Mouse (Mus musculus): Measurements from ENCODE around the gene Tcf25. TPM values are rescaled to one million over a fixed set of nuclear protein-coding genes. Genes with fewer than 3 reads are reported as not detected.

The Tcf25 gene
- polyA plus RNA-seq, 1 experiment from 2014 or later: 136 TPM

DNA sequence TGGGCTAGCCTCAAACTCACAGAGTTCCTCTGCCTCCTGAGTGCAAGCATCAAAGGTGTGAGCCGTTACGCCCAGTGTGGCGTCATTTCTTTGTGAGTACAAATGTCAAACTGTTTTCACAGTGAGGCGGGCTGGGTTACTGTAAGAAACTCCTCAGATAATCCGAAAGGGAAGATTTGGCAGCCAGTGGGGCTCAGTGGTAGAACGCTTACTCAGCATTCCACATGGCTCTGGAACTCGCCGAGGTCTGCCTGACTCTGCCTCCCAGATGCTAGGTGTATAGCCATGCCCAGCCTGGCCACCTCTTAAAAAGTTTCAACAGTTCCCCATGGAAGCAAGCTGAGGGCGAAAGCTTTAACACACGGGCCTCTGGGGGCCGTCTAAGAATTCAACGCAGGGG is 21.4 kb upstream of the Tcf25 start:
- 75% methylated on average over 12 of the region's 12 CpGs for WGBS
- Histone ChIP-seq H3K9ac (no peak overlapping the region), H3K4me3 (no peak overlapping the region), H3K27ac (replicated peaks) (no peak overlapping the region), H3K9me3 (no peaks in the 10 kb centered on the region), H3K4me1 (peaks cover 29% of the 10 kb centered on the region), H3K36me3 (no peaks in the 10 kb centered on the region), H3K27me3 (replicated peaks) (peaks cover 38% of the 10 kb centered on the region), H3K4me2 (no peak overlapping the region)
- ATAC-seq (ENCODE audit: extremely low read depth, insufficient number of reproducible peaks, low FRiP score, low TSS enrichment): no peak

DNA sequence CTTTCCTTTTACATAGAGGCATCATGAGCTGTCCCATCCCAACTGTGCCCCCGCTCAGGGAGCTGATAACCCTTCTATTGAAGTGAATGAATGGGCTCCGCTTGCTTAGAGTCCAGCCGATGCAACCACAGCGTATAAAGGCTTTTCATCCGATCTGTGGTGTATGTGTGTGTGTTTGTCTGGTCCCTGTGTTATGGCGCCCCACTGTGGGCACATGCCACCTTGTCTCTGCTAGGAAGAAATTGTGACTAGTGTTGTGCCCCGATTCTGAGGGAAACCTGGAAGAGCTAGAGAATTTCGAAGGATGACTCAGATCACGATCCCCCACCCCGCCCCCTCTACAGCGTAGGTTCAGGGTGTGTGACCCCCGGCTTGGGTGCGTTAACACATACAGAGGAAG is 20.8 kb upstream of the Tcf25 start:
- 44% methylated on average over 13 of the region's 13 CpGs for WGBS
- Histone ChIP-seq H3K4me1 (peaks cover 26% of the 10 kb centered on the region), H3K27me3 (replicated peaks) (peaks cover 40% of the 10 kb centered on the region), H3K4me3 (no peak overlapping the region), H3K9me3 (no peaks in the 10 kb centered on the region), H3K27ac (replicated peaks) (no peak overlapping the region), H3K9ac (no peak overlapping the region), H3K4me2 (no peak overlapping the region), H3K36me3 (no peaks in the 10 kb centered on the region)
- ATAC-seq (ENCODE audit: extremely low read depth, insufficient number of reproducible peaks, low FRiP score, low TSS enrichment): no peak

DNA sequence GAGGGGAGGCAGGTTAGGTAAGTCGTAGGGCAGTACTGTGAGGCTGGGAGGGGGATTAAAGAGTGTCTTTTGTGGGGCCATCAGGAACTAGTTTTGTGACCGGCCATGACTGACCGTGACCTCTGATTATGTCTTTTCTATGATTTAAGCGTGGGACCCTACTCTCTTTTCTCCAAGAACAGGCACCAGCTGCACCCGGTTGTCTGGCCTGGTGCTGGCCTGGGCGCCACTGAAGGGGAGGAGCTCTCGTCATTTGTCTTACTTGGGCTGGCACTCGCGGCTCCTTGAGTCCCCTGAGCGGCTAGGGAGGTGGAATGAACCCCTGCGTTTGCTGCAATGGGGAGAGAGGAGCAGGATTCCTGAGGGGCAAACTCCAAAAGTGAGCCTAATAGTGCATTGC is 20.3 kb upstream of the Tcf25 start:
- peaks cover 40% of the 10 kb centered on the region for H3K27me3 ChIP-seq (replicated peaks)
- H3K4me1 ChIP-seq: peaks cover 21% of the 10 kb centered on the region
- no peak for ATAC-seq (ENCODE audit: extremely low read depth, insufficient number of reproducible peaks, low FRiP score, low TSS enrichment)
- no peak overlapping the region for H3K4me2 ChIP-seq
- H3K4me3 ChIP-seq: no peak overlapping the region
- H3K36me3 ChIP-seq: no peaks in the 10 kb centered on the region
- H3K27ac ChIP-seq (replicated peaks): no peak overlapping the region
- no peaks in the 10 kb centered on the region for H3K9me3 ChIP-seq
- 46% methylated on average over 11 of the region's 11 CpGs for WGBS
- H3K9ac ChIP-seq: no peak overlapping the region

DNA sequence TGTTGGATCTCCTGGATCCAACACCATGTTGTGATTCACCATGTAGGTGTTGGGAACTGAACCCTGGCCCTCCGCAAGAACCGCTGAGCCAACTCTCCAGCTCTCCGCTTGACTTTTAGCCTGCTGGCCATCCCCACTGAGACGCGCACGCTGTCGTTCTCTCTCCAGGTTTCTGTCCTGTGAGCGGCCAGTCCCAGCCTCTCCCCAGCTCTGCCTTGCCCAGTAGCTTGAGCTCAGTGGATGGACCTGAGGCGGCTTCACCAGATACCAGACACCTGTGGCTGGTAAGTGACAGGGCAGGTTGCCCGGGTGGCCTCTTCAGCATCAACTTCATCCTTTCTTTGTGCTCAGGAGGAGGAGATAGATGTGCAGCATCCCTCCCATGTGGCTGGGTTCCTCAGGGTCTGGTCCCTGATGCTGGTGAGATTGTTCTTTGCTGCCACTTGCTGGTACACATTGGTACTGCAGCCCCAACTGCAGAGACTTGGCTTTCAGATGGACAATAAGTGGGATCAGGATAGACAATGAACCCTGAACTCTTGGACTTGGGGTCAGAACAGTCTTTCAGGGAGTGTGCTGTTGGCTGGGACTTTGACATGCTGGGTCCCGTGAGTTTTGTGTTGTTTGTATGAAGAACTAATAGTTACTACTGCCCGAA is 12.3 kb upstream of the Tcf25 start:
- no peak for ATAC-seq (ENCODE audit: extremely low read depth, insufficient number of reproducible peaks, low FRiP score, low TSS enrichment)
- 39% methylated on average over 12 of the region's 12 CpGs for WGBS

DNA sequence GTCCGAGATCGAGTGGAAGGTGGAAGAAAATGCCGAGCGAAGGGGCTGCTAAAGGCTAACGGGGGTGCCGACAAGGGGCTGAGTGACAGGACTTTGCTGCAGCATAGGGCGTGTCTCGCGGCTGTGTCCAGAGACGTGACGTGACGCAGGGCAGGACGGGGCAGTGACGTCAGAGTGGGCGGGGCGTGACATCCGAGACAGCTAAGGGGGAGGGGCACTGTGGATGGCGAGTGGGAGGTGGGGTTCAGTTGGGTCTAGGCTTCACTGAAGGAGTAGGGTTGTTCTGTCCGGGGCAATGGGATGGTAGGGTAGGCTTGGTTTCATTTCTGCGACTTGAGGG is 656 bp downstream of the Tcf25 start:
- H3K4me3 ChIP-seq: peak overlapping the region; percentile 86
- H3K27ac ChIP-seq (replicated peaks): peak overlapping the region; percentile 98
- peaks cover 28% of the 10 kb centered on the region for H3K4me1 ChIP-seq
- peak overlapping the region; percentile 92 for H3K4me2 ChIP-seq
- H3K9ac ChIP-seq: peak overlapping the region; percentile 93
- ATAC-seq (ENCODE audit: extremely low read depth, insufficient number of reproducible peaks, low FRiP score, low TSS enrichment): peak; percentile 81
- peaks cover 25% of the 10 kb centered on the region for H3K36me3 ChIP-seq
- 1% methylated on average over 20 of the region's 20 CpGs for WGBS
- H3K27me3 ChIP-seq (replicated peaks): no peaks in the 10 kb centered on the region
- H3K9me3 ChIP-seq: no peaks in the 10 kb centered on the region

More for the DNA sequence above, 12.3 kb upstream of the Tcf25 start:
- Histone ChIP-seq H3K9me3 (no peaks in the 10 kb centered on the region), H3K9ac (no peak overlapping the region), H3K4me2 (no peak overlapping the region), H3K27ac (replicated peaks) (no peak overlapping the region), H3K4me1 (no peaks in the 10 kb centered on the region), H3K27me3 (replicated peaks) (peaks cover 7% of the 10 kb centered on the region; the same call in 1 of the 2 replicates), H3K36me3 (no peaks in the 10 kb centered on the region), H3K4me3 (no peak overlapping the region)

DNA sequence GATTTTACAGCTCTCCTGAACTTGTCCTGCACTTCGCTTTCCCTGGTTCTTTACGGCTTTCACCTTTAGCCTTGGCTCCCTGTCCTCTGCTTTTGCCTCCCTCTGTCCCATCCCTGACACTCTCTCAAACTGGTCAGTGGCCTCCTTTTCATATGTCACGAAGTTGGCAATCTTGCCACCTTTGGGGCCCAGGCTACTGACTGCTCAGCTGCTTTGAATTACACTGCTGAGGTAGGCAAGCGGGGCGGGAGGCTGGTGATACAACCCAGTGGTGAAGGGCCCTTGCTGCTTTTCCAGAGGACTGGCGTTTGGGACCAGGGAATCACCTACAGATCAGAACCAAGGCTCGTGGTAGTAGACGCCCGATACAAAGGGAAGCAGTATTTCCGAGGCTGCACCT is 2.1 kb downstream of the Tcf25 start:
- H3K27me3 ChIP-seq (replicated peaks): no peaks in the 10 kb centered on the region
- peaks cover 31% of the 10 kb centered on the region for H3K36me3 ChIP-seq
- ATAC-seq (ENCODE audit: extremely low read depth, insufficient number of reproducible peaks, low FRiP score, low TSS enrichment): no peak
- H3K9me3 ChIP-seq: no peaks in the 10 kb centered on the region
- peaks cover 28% of the 10 kb centered on the region for H3K4me1 ChIP-seq
- H3K9ac ChIP-seq: no peak overlapping the region
- H3K4me3 ChIP-seq: no peak overlapping the region
- 85% methylated on average over 10 of the region's 10 CpGs for WGBS
- no peak overlapping the region for H3K27ac ChIP-seq (replicated peaks)
- no peak overlapping the region for H3K4me2 ChIP-seq

DNA sequence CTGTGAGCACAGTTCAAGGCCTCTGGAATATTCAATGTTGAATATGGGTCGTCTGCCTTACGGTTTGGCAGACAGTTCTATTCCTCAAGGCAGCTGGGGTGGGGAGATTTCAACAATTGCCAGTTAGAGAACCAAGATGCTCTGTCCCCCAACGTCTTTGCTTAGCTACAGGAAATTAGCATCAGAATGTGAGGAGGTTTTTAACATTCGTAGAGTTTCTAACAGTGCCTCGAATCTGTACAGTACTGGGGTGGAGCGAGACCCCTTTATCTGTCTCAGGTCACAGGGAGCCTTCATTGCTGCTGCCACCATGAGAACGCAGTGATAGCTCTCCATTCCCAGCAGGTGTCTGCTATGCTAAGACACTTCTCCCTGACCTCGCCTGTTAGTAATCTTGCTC is 2.6 kb downstream of the Tcf25 start:
- H3K27me3 ChIP-seq (replicated peaks): no peaks in the 10 kb centered on the region
- peaks cover 35% of the 10 kb centered on the region for H3K36me3 ChIP-seq
- H3K4me1 ChIP-seq: peaks cover 28% of the 10 kb centered on the region
- H3K27ac ChIP-seq (replicated peaks): no peak overlapping the region
- 64% methylated on average over 8 of the region's 8 CpGs for WGBS
- H3K4me3 ChIP-seq: no peak overlapping the region
- no peak overlapping the region for H3K4me2 ChIP-seq
- no peak for ATAC-seq (ENCODE audit: extremely low read depth, insufficient number of reproducible peaks, low FRiP score, low TSS enrichment)
- H3K9me3 ChIP-seq: no peaks in the 10 kb centered on the region
- no peak overlapping the region for H3K9ac ChIP-seq

DNA sequence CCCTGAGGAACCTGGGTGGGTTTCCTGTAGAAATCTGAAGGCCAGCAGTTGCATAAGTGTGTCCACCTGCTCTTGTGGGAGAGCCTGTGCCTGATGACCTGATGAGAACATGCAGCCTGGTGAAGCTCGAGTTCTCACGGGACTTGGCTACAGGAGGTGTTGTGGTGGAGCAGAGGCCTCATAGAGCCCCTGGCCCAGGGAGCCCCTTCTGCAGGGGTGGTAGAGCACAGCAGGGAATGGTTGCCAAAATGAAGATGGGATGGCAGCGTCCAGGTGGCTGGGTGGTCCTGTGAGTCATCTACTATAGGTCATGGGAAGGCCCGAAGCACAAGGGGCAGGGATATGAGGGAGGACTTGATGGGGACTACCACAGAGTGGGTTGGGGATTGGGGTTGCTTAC is 8.2 kb downstream of the Tcf25 start:
- Histone ChIP-seq H3K9me3 (no peaks in the 10 kb centered on the region), H3K9ac (no peak overlapping the region), H3K27me3 (replicated peaks) (no peaks in the 10 kb centered on the region), H3K4me2 (no peak overlapping the region), H3K27ac (replicated peaks) (no peak overlapping the region), H3K4me1 (no peaks in the 10 kb centered on the region), H3K4me3 (no peak overlapping the region), H3K36me3 (peaks cover 78% of the 10 kb centered on the region)
- ATAC-seq (ENCODE audit: extremely low read depth, insufficient number of reproducible peaks, low FRiP score, low TSS enrichment): no peak
- 86% methylated on average over 4 of the region's 4 CpGs for WGBS

DNA sequence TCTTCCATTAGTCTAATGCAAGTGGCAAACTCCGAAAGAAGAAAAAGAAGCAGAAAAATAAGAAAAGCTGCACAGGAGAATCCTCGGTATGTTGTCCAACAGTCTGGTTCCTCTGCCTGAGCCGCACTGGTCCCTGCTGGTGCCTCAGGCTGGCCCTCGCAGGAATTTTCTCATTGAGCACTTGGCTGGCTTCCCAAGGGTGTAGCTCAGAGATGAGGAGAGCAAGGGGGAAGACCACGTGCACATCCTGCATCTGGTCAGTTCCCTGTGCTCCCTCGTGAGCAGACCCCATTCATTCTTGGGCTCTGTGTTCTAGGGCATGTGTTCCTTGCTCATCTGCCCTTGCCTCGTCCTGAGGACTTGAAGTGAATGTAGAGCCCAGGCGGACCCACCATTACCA is 9.0 kb downstream of the Tcf25 start:
- Histone ChIP-seq H3K4me3 (no peak overlapping the region), H3K9ac (no peak overlapping the region), H3K27ac (replicated peaks) (no peak overlapping the region), H3K27me3 (replicated peaks) (no peaks in the 10 kb centered on the region), H3K4me1 (no peaks in the 10 kb centered on the region), H3K36me3 (peaks cover 80% of the 10 kb centered on the region), H3K9me3 (no peaks in the 10 kb centered on the region), H3K4me2 (no peak overlapping the region)
- ATAC-seq (ENCODE audit: extremely low read depth, insufficient number of reproducible peaks, low FRiP score, low TSS enrichment): no peak
- WGBS: 71% methylated on average over 8 of the region's 8 CpGs

DNA sequence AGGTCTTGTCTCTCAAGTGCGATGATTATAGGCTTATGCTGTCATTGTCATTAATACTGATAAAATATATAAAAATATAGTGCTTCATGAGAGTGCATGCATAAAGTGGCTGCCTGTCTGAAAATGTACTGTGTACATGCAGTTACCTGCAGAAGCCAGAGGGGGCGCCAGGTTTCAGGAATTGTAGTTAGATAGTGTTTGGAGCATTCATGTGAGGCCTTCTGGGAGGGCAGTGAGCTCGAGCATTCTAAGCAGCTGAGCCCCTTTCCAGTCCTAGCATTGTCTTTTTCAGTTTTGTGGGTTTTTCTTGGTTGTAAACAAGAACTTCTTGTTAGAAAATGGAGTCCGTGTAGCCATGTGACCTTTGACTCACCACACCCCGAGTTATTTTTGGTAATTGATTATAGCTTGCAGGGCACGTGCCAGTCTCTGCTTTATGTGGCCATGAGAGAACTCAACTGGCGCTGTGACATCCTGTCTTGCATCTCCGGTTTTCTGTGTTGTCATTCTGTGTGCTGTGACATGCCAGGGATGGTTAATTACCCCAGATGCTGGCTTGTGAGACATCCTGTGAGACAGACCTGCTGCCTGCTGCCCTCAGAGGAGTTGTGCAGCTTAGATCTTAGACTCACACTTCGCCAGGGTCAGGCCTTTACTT is 11.5 kb downstream of the Tcf25 start:
- Histone ChIP-seq H3K4me2 (no peak overlapping the region), H3K4me3 (no peak overlapping the region), H3K27ac (replicated peaks) (no peak overlapping the region), H3K9ac (no peak overlapping the region), H3K9me3 (no peaks in the 10 kb centered on the region), H3K27me3 (replicated peaks) (no peaks in the 10 kb centered on the region), H3K36me3 (peaks cover 98% of the 10 kb centered on the region), H3K4me1 (no peaks in the 10 kb centered on the region)
- no peak for ATAC-seq (ENCODE audit: extremely low read depth, insufficient number of reproducible peaks, low FRiP score, low TSS enrichment)
- 61% methylated on average over 9 of the region's 9 CpGs for WGBS

DNA sequence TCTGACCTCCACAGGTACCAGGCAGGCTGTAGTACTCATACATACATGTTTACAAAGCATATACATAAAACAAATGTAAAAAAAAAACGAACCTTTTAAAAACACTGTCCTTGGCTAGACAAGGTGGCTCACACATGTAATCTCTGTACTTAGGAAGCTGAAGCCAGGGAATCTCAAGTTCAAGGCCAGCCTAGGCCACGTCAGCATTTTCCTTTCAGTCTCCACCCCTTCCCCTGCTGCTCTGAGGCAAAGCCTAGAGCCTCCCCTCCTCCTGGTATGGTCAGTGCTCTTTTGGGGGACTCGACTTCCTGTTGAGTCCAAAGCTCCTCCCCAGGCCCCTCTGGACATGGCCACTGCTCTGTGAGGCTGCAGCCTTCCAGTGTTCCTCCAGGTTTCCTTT is 13.5 kb downstream of the Tcf25 start:
- Histone ChIP-seq H3K27me3 (replicated peaks) (no peaks in the 10 kb centered on the region), H3K27ac (replicated peaks) (no peak overlapping the region), H3K36me3 (peaks cover 100% of the 10 kb centered on the region), H3K4me3 (no peak overlapping the region), H3K4me2 (no peak overlapping the region), H3K4me1 (no peaks in the 10 kb centered on the region), H3K9ac (no peak overlapping the region), H3K9me3 (no peaks in the 10 kb centered on the region)
- WGBS: 73% methylated on average over 3 of the region's 3 CpGs
- no peak for ATAC-seq (ENCODE audit: extremely low read depth, insufficient number of reproducible peaks, low FRiP score, low TSS enrichment)

DNA sequence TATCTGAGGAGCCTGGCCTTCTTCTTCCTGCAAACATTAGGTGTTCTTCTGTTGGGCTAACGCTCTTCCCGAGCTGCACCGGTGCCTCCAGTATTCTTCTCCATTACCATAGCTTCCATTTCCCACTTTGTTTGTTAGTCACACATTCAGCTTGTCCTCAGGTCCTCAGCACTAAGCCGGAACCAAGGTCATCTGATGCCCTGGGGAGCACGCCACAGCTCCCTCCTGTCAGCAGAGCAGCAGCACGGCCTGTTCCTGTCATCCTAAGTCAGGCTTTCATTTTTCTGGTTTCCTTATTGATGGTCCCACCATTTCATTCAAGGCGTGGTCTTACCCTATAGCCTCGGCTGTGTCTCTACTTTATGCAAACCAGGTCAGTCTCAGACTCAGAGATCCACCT is 14.2 kb downstream of the Tcf25 start:
- 73% methylated on average over 8 of the region's 8 CpGs for WGBS
- Histone ChIP-seq H3K9me3 (no peaks in the 10 kb centered on the region), H3K4me1 (no peaks in the 10 kb centered on the region), H3K36me3 (peaks cover 100% of the 10 kb centered on the region), H3K4me3 (no peak overlapping the region), H3K4me2 (no peak overlapping the region), H3K27ac (replicated peaks) (no peak overlapping the region), H3K9ac (no peak overlapping the region), H3K27me3 (replicated peaks) (no peaks in the 10 kb centered on the region)
- no peak for ATAC-seq (ENCODE audit: extremely low read depth, insufficient number of reproducible peaks, low FRiP score, low TSS enrichment)
